Mouse (Mus musculus) adrenal gland, adult 8-10 months (tissue): ENCODE measurements around the gene Slc22a17. TPM values are rescaled to one million over a fixed set of nuclear protein-coding genes. Genes with fewer than 3 reads are reported as not detected.

Source experiments
- DNase-seq: peaks from one replicate; pipeline ENCODE4 v3.0.0; 2022
- total RNA-seq, 4 experiments: library from RNA; stranded (reverse); gene quantifications; 2 replicates each; pipeline ENCODE4 v1.2.4; 2022

Slc22a17 gene
- total RNA-seq, 4 experiments from 2014 or later: 44.9 to 81.7 (median 60.3) TPM

- no peak for DNase-seq
Measured at GRCm38 (mm10) chr14:54894296-54895151, 18.4 kb downstream of the Slc22a17 start.

- DNase-seq: peak; percentile 99
Measured at GRCm38 (mm10) chr14:54893651-54894181, 19.2 kb downstream of the Slc22a17 start.

- DNase-seq: no peak
Measured at GRCm38 (mm10) chr14:54892200-54892599, 20.7 kb downstream of the Slc22a17 start, which contains the start of gene Pabpn1. Pabpn1 (plus strand) TSS chr14:54892500.

- no peak for DNase-seq
Measured at GRCm38 (mm10) chr14:54885309-54885708, 27.6 kb downstream of the Slc22a17 start.

- DNase-seq: no peak
Measured at GRCm38 (mm10) chr14:54884022-54884712, 28.8 kb downstream of the Slc22a17 start.

GRCm38 (mm10) chr14:54883154-54884021, 29.5 kb downstream of the Slc22a17 start, which contains the start of the genes Bcl2l2 and Gm20521:
Bcl2l2 (plus strand) TSS chr14:54883377.
Gm20521 (plus strand) TSS chr14:54883441.
- DNase-seq: peak; percentile 76

GRCm38 (mm10) chr14:54877048-54877715, 35.8 kb downstream of the Slc22a17 start, which contains the start of gene Ppp1r3e:
Ppp1r3e (minus strand) TSS chr14:54877550.
- DNase-seq: peak; percentile 64

- DNase-seq: peak; percentile 90
Measured at GRCm38 (mm10) chr14:54876539-54877047, 36.3 kb downstream of the Slc22a17 start.

- no peak for DNase-seq
Measured at GRCm38 (mm10) chr14:54875844-54876538, 36.9 kb downstream of the Slc22a17 start.

- no peak for DNase-seq
Measured at GRCm38 (mm10) chr14:54874165-54874564, 38.8 kb downstream of the Slc22a17 start.

- no peak for DNase-seq
Measured at GRCm38 (mm10) chr14:54870861-54871260, 42.1 kb downstream of the Slc22a17 start, which contains the start of gene Homez. Homez (minus strand) TSS chr14:54870961.

GRCm38 (mm10) chr14:54868026-54868425, 44.9 kb downstream of the Slc22a17 start:
- DNase-seq: no peak

- DNase-seq: no peak
Measured at GRCm38 (mm10) chr14:54866936-54867335, 46.0 kb downstream of the Slc22a17 start.

- DNase-seq: no peak
Measured at GRCm38 (mm10) chr14:54866268-54866667, 46.7 kb downstream of the Slc22a17 start.

- DNase-seq: no peak
Measured at GRCm38 (mm10) chr14:54865626-54866025, 47.3 kb downstream of the Slc22a17 start.

GRCm38 (mm10) chr14:54864313-54865036, 48.5 kb downstream of the Slc22a17 start:
- DNase-seq: no peak

- DNase-seq: peak; percentile 90
Measured at GRCm38 (mm10) chr14:54863501-54864312, 49.2 kb downstream of the Slc22a17 start.

GRCm38 (mm10) chr14:54860511-54860910, 52.4 kb downstream of the Slc22a17 start:
- DNase-seq: no peak

- DNase-seq: no peak
Measured at GRCm38 (mm10) chr14:54857891-54858290, 55.0 kb downstream of the Slc22a17 start.
